Mouse (Mus musculus) myocyte (in vitro differentiated cells): Measurements from ENCODE around the gene Prss57. TPM values are rescaled to one million over a fixed set of nuclear protein-coding genes. Genes with fewer than 3 reads are reported as not detected.

Experiments
- H3K27me3 ChIP-seq: one replicate; pipeline ENCODE4 v1.6.1; 2011; ENCODE audit not compliant: control insufficient read depth, insufficient read depth, insufficient read length
- H3K36me3 ChIP-seq: one replicate; pipeline ENCODE4 v1.6.1; 2011; ENCODE audit not compliant: control insufficient read depth, insufficient read depth
- H3K4me2 ChIP-seq: one replicate; pipeline ENCODE4 v1.6.1; 2011; ENCODE audit warnings: low read depth, control low read depth
- H3K4me3 ChIP-seq: one replicate; pipeline ENCODE4 v1.5.1; 2011; ENCODE audit warnings: mild to moderate bottlenecking, control low read depth, moderate library complexity
- H3K79me2 ChIP-seq: one replicate; pipeline ENCODE4 v1.6.1; 2011; ENCODE audit not compliant: control insufficient read depth, insufficient read depth
- H3ac ChIP-seq: one replicate; pipeline ENCODE4 v1.6.1; 2011; ENCODE audit not compliant: control insufficient read depth, insufficient read length
- CEBPB ChIP-seq: IDR thresholded peaks from 2 replicates; pipeline ENCODE4 v1.6.1; 2011; ENCODE audit warnings: mild to moderate bottlenecking, moderate library complexity; ENCODE audit not compliant: poor library complexity, insufficient read depth, severe bottlenecking
- E2F4 ChIP-seq: IDR thresholded peaks from one replicate; pipeline ENCODE4 v1.6.1; 2011; ENCODE audit warnings: mild to moderate bottlenecking, control low read depth, moderate library complexity; ENCODE audit not compliant: insufficient read depth
- MAX ChIP-seq: IDR thresholded peaks from one replicate; pipeline ENCODE4 v1.6.1; 2011; ENCODE audit warnings: low read depth, mild to moderate bottlenecking, control low read depth
- MYOD1 ChIP-seq, 3 experiments: IDR thresholded peaks; one replicate each; pipeline ENCODE4 v1.6.1; 2011; ENCODE audit warnings: control low read depth in 2 of 3, low read depth in 2 of 3, mild to moderate bottlenecking in 2 of 3, moderate library complexity in 1 of 3; ENCODE audit not compliant: insufficient read length in 2 of 3, control insufficient read depth in 1 of 3
- MYOG ChIP-seq, 3 experiments: IDR thresholded peaks; one replicate each; pipeline ENCODE4 v1.6.1; 2011; ENCODE audit warnings: control low read depth in 2 of 3, low read depth in 2 of 3, mild to moderate bottlenecking in 2 of 3; ENCODE audit not compliant: insufficient read length in 2 of 3, control insufficient read depth in 1 of 3, insufficient read depth in 1 of 3
- POLR2A ChIP-seq: IDR thresholded peaks from one replicate; pipeline ENCODE4 v1.6.1; 2011; ENCODE audit warnings: low read depth, mild to moderate bottlenecking, control low read depth, moderate library complexity; ENCODE audit not compliant: insufficient read length
- POLR2AphosphoS2 ChIP-seq: IDR thresholded peaks from one replicate; pipeline ENCODE4 v1.6.1; 2011; ENCODE audit warnings: low read depth, control low read depth; ENCODE audit not compliant: insufficient read length
- REST ChIP-seq: IDR thresholded peaks from one replicate; pipeline ENCODE4 v1.6.1; 2011; ENCODE audit warnings: mild to moderate bottlenecking, control low read depth, moderate library complexity; ENCODE audit not compliant: insufficient read depth, insufficient read length
- SRF ChIP-seq: IDR thresholded peaks from one replicate; pipeline ENCODE4 v1.6.1; 2011; ENCODE audit warnings: low read depth; ENCODE audit not compliant: control insufficient read depth, insufficient read length
- TCF12 ChIP-seq: IDR thresholded peaks from one replicate; pipeline ENCODE4 v1.6.1; 2011; ENCODE audit warnings: mild to moderate bottlenecking, control low read depth; ENCODE audit not compliant: poor library complexity, insufficient read depth, severe bottlenecking
- TCF3 ChIP-seq: IDR thresholded peaks from one replicate; pipeline ENCODE4 v1.6.1; 2011; ENCODE audit warnings: low read depth, control low read depth; ENCODE audit not compliant: insufficient read length
- USF1 ChIP-seq: IDR thresholded peaks from one replicate; pipeline ENCODE4 v1.6.1; 2011; ENCODE audit warnings: low read depth, mild to moderate bottlenecking, control low read depth, moderate library complexity
- polyA plus RNA-seq: library from polyadenylated mRNA; unstranded; fragments of >200 nt; fragmentation: generic; extraction: Trizol; gene quantifications from one replicate; pipeline ENCODE4 v1.2.1, GENCODE M21; 2012; ENCODE audit warnings: missing spikeins

The Prss57 gene
- polyA plus RNA-seq, 1 experiment: 0.07 TPM

GRCm38 (mm10) chr10:79818225-79818624 is 27.5 kb upstream of the Prss57 start:
- no peak for TF ChIP-seq MYOD1 (IDR thresholded peaks at IDR 0.05; ENCODE audit: control insufficient read depth in 1 of 3, insufficient read length in 2 of 3, low read depth in 2 of 3)
- no peak for TF ChIP-seq POLR2AphosphoS2
- no peak for TF ChIP-seq REST
- TF ChIP-seq TCF3: no peak
- no peak for TF ChIP-seq E2F4
- no peak for TF ChIP-seq USF1
- no peak for TF ChIP-seq POLR2A
- no peak for TF ChIP-seq SRF
- TF ChIP-seq MYOG (IDR thresholded peaks at IDR 0.05; ENCODE audit: control insufficient read depth in 1 of 3, insufficient read depth in 1 of 3, insufficient read length in 2 of 3, low read depth in 2 of 3): no peak
- TF ChIP-seq TCF12: no peak
- no peak for TF ChIP-seq CEBPB
- no peak for TF ChIP-seq MAX
- Histone ChIP-seq H3K4me2 (no peak overlapping the region), H3ac (no peak overlapping the region), H3K36me3 (peaks cover 6% of the 10 kb centered on the region), H3K4me3 (no peak overlapping the region), H3K79me2 (no peaks in the 10 kb centered on the region), H3K27me3 (no peaks in the 10 kb centered on the region)

- TF ChIP-seq USF1 (no peak), REST (no peak), POLR2A (no peak), TCF12 (no peak), TCF3 (no peak), MYOD1 (IDR thresholded peaks at IDR 0.05; ENCODE audit: control insufficient read depth in 1 of 3, insufficient read length in 2 of 3, low read depth in 2 of 3) (no peak), MYOG (IDR thresholded peaks at IDR 0.05; ENCODE audit: control insufficient read depth in 1 of 3, insufficient read depth in 1 of 3, insufficient read length in 2 of 3, low read depth in 2 of 3) (no peak), E2F4 (no peak), POLR2AphosphoS2 (no peak), CEBPB (no peak), MAX (no peak), SRF (no peak)
- Histone ChIP-seq H3K4me2 (no peak overlapping the region), H3K27me3 (no peaks in the 10 kb centered on the region), H3K79me2 (no peaks in the 10 kb centered on the region), H3K4me3 (no peak overlapping the region), H3K36me3 (peaks cover 6% of the 10 kb centered on the region), H3ac (no peak overlapping the region)
Measured at GRCm38 (mm10) chr10:79817111-79817510, 26.4 kb upstream of the Prss57 start.

GRCm38 (mm10) chr10:79815671-79816494 is 25.1 kb upstream of the Prss57 start:
- no peaks in the 10 kb centered on the region for H3K27me3 ChIP-seq
- H3K4me3 ChIP-seq: no peak overlapping the region
- H3K36me3 ChIP-seq: peaks cover 6% of the 10 kb centered on the region
- H3K79me2 ChIP-seq: no peaks in the 10 kb centered on the region
- H3ac ChIP-seq: no peak overlapping the region
- H3K4me2 ChIP-seq: no peak overlapping the region
- TF ChIP-seq TCF3 (no peak), E2F4 (no peak), MYOG (IDR thresholded peaks at IDR 0.05; ENCODE audit: control insufficient read depth in 1 of 3, insufficient read depth in 1 of 3, insufficient read length in 2 of 3, low read depth in 2 of 3) (no peak), TCF12 (no peak), REST (no peak), CEBPB (no peak), USF1 (no peak), POLR2AphosphoS2 (no peak), SRF (no peak), POLR2A (no peak)

GRCm38 (mm10) chr10:79814271-79814842 is 23.6 kb upstream of the Prss57 start:
- Histone ChIP-seq H3ac (no peak overlapping the region), H3K36me3 (peaks cover 8% of the 10 kb centered on the region), H3K79me2 (no peaks in the 10 kb centered on the region), H3K4me2 (no peak overlapping the region), H3K4me3 (no peak overlapping the region), H3K27me3 (no peaks in the 10 kb centered on the region)
- TF ChIP-seq REST (no peak), MYOG (IDR thresholded peaks at IDR 0.05; ENCODE audit: control insufficient read depth in 1 of 3, insufficient read depth in 1 of 3, insufficient read length in 2 of 3, low read depth in 2 of 3) (no peak), TCF3 (no peak), TCF12 (no peak), USF1 (no peak), POLR2A (no peak), POLR2AphosphoS2 (no peak), MAX (no peak), E2F4 (no peak), SRF (no peak), CEBPB (no peak), MYOD1 (IDR thresholded peaks at IDR 0.05; ENCODE audit: control insufficient read depth in 1 of 3, insufficient read length in 2 of 3, low read depth in 2 of 3) (no peak)
